Comparison of ENCODE assay signal across 8 mouse cellular contexts in the genomic region with DNA sequence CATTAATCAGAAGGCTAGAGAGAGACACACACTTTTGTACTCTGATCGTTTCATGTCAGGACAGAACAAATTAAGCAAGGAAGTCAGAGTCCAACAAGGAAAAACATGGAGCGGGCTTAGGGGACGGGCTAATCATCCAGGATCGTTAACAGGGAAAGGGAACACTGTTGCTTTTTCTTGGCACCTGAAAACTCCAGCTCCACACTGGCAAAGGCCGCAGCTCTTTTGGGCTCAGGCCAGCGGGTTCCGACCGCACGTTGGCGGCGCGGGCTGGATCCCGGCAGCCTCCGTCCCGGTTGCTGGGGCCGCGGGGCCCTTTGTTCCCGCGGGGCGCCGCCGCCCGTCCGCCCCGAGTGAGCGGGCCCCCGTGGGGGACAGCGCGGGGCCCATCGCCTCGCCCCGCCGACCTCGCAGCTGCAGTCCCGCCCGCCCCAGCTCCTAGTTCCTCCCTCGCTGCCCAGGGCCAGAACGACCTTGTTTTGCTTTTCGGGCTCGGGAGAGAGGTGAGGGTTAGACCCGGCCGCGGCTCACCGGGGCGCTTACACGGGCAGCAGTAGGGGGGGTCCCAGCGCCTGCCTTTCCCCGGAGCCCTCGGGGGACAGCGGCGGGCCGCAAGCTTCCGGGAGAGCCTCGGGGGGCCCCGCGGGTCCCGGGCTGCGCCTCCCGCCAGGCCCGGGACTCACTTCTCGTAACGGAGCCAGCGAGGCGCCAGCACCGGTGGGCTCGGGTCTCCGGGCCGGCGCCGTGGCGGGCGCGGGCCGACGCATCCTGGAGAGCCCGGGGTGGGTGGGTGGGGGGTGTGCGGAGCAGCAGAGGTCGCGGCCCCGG. TPM values are rescaled to one million over a fixed set of nuclear protein-coding genes. Genes with fewer than 3 reads are reported as not detected.
A peak's percentile ranks its signal among the peaks of the same experiment; 100 is the strongest.
DNase-seq lines count a peak whose midpoint lies in the region; ATAC-seq and TF ChIP-seq lines count a peak whose summit lies in the region.

Gene N4bp2 (plus strand): TSS at position 434 of the 828 bp plus-strand sequence.

- no peaks in the 10 kb centered on the region for H3K36me3 ChIP-seq in E14TG2a.4 (ENCODE audit: insufficient read depth, low read length)
- H3K36me3 ChIP-seq in forebrain, embryonic 15.5 days = no peaks in the 10 kb centered on the region
- no peaks in the 10 kb centered on the region for H3K36me3 ChIP-seq in neural tube, embryonic 15.5 days
- H3K36me3 ChIP-seq in thymus, adult 2 months (ENCODE audit: control insufficient read depth, insufficient read depth, low read length) = no peaks in the 10 kb centered on the region

- H3K9me3 ChIP-seq in E14TG2a.4 (ENCODE audit: low read length) = no peaks in the 10 kb centered on the region
- no peaks in the 10 kb centered on the region for H3K9me3 ChIP-seq in forebrain, embryonic 15.5 days
- no peaks in the 10 kb centered on the region for H3K9me3 ChIP-seq in neural tube, embryonic 15.5 days (replicated peaks)

- intact Hi-C loops in heart, postnatal 25 days (cut with DNase I) = loop anchor here (2.0 to 5.0 kb wide), 4 partner anchors 39 to 226 kb away; partner anchors contain the start of genes Pds5a, Smim14 and Ube2k

- 0 out of 2 replicates have a peak, but pooled peaks have one; percentile 17 for TF ChIP-seq POLR2A in lung, adult 2 months (IDR thresholded peaks at IDR 0.05; ENCODE audit: borderline replicate concordance, extremely low read depth, low read depth, low read length)
- TF ChIP-seq POLR2A in thymus, adult 2 months (IDR thresholded peaks at IDR 0.05; ENCODE audit: control insufficient read depth, extremely low read depth, insufficient read depth, low read length, poor library complexity) = 0 out of 2 replicates have a peak, but pooled peaks have one; percentile 9

- peak within 1 kb of the TSS; percentile 67 for H3K4me2 ChIP-seq in forebrain, embryonic 15.5 days (replicated peaks)
- H3K4me2 ChIP-seq in neural tube, embryonic 15.5 days = peak within 1 kb of the TSS; percentile 75

- H3K27ac ChIP-seq in forebrain, embryonic 15.5 days (replicated peaks) = peak within 1 kb of the TSS; percentile 99
- H3K27ac ChIP-seq in neural tube, embryonic 15.5 days (replicated peaks) = peak within 1 kb of the TSS; percentile 100
- H3K27ac ChIP-seq in thymus, adult 2 months (ENCODE audit: control insufficient read depth, insufficient read depth, low read length) = peak within 1 kb of the TSS; percentile 85

- H3K9ac ChIP-seq in forebrain, embryonic 15.5 days (replicated peaks) = peak within 1 kb of the TSS; percentile 99
- H3K9ac ChIP-seq in neural tube, embryonic 15.5 days (replicated peaks) = peak within 1 kb of the TSS; percentile 97

- H3K4me3 ChIP-seq in E14TG2a.4 (replicated peaks; ENCODE audit: low read length) = peak within 1 kb of the TSS; percentile 91
- peak within 1 kb of the TSS; percentile 79 for H3K4me3 ChIP-seq in forebrain, embryonic 15.5 days
- H3K4me3 ChIP-seq in lung, adult 2 months (replicated peaks; ENCODE audit: extremely low read depth, low read depth, low read length) = peak within 1 kb of the TSS; percentile 97
- H3K4me3 ChIP-seq in neural tube, embryonic 15.5 days (replicated peaks) = peak within 1 kb of the TSS; percentile 87
- H3K4me3 ChIP-seq in thymus, adult 2 months (ENCODE audit: control insufficient read depth, insufficient read depth, low read length) = peak within 1 kb of the TSS; percentile 98

- WGBS in forebrain, embryonic 15.5 days = under 1% methylated on average over 70 of the region's 80 CpGs
- WGBS in lung, adult 2 months = under 1% methylated on average over 69 of the region's 80 CpGs
- under 1% methylated on average over 74 of the region's 80 CpGs for WGBS in neural tube, embryonic 15.5 days
- WGBS in thymus, adult 2 months = 1% methylated on average over 80 of the region's 80 CpGs

- peaks cover 19% of the 10 kb centered on the region for H3K4me1 ChIP-seq in E14TG2a.4 (replicated peaks; ENCODE audit: low read depth, low read length)
- H3K4me1 ChIP-seq in forebrain, embryonic 15.5 days = peaks cover 11% of the 10 kb centered on the region
- H3K4me1 ChIP-seq in lung, adult 2 months (ENCODE audit: control insufficient read depth, insufficient read depth, low read length) = peaks cover 5% of the 10 kb centered on the region
- H3K4me1 ChIP-seq in neural tube, embryonic 15.5 days = peaks cover 12% of the 10 kb centered on the region
- peaks cover 3% of the 10 kb centered on the region; the same call in 1 of the 2 replicates for H3K4me1 ChIP-seq in thymus, adult 2 months (replicated peaks; ENCODE audit: control insufficient read depth, insufficient read depth, low read length)

- peak; percentile 15 for ATAC-seq in forebrain, embryonic 15.5 days (replicated peaks)
- peak; percentile 49 for ATAC-seq in neural tube, embryonic 15.5 days (ENCODE audit: low FRiP score)

- no peak for TF ChIP-seq CTCF in E14TG2a.4 (conservative IDR thresholded peaks at IDR 0.05; ENCODE audit: low read length)
- no peak for TF ChIP-seq CTCF in lung, adult 2 months (IDR thresholded peaks at IDR 0.05; ENCODE audit: insufficient read depth, low read length)
- TF ChIP-seq CTCF in thymus, adult 2 months (IDR thresholded peaks at IDR 0.05; ENCODE audit: borderline replicate concordance, control insufficient read depth, extremely low read depth, insufficient read depth, low read length, poor library complexity) = no peak

- peak; percentile 80 for DNase-seq in cerebellum, adult 11-12 months
- DNase-seq in heart, postnatal 25 days (ENCODE audit: low spot score) = peak; percentile 58
- peak; percentile 45 to 64 for DNase-seq in layer of hippocampus, adult 18-20 months (ENCODE audit: low spot score in 2 of 2)
- DNase-seq in lung, adult 2 months = peak; percentile 80
- peak; percentile 68 for DNase-seq in thymus, adult 2 months

- peaks cover 32% of the 10 kb centered on the region for H3K27me3 ChIP-seq in E14TG2a.4 (ENCODE audit: insufficient read depth, low read length)
- H3K27me3 ChIP-seq in forebrain, embryonic 15.5 days = no peaks in the 10 kb centered on the region
- H3K27me3 ChIP-seq in neural tube, embryonic 15.5 days (replicated peaks) = no peaks in the 10 kb centered on the region
- no peaks in the 10 kb centered on the region for H3K27me3 ChIP-seq in thymus, adult 2 months (ENCODE audit: control insufficient read depth, insufficient read depth, low read length)

RNA-seq across cellular contexts. Expression of gene N4bp2, which starts in this region (rescaled TPM):
- polyA plus RNA-seq in forebrain, embryonic 15.5 days (2015; fragmentation: Nextera tagmentation; extraction: Ambion mirVana) = 20.2 and 20.7 TPM in 2 replicates
- total RNA-seq in heart, postnatal 25 days (2021) = 10 to 100 TPM; 15.7 to 15.9 TPM
- total RNA-seq in layer of hippocampus, adult 18-20 months (2021) = 1 to 10 TPM; 8.4 to 9.3 TPM
- 3.6 and 3.7 TPM in 2 replicates for polyA plus RNA-seq in lung, adult 2 months (2012; rRNA removed)
- 13.7 and 16.6 TPM in 2 replicates for polyA plus RNA-seq in neural tube, embryonic 15.5 days (2015; fragmentation: Nextera tagmentation; extraction: Ambion mirVana)
- 22.0 and 32.2 TPM in 2 replicates for polyA plus RNA-seq in thymus, adult 2 months (2012; rRNA removed)

Comparison
In these comparisons a context has a peak if more than half of its experiments do, and no peak if none do; other contexts are left out.
1. Peak in every context shown above with its lines: DNase-seq, ATAC-seq, H3K4me3 ChIP-seq and H3K27ac ChIP-seq.